Mouse (Mus musculus): Measurements from ENCODE around the gene Atp5h.

Atp5h gene

DNA sequence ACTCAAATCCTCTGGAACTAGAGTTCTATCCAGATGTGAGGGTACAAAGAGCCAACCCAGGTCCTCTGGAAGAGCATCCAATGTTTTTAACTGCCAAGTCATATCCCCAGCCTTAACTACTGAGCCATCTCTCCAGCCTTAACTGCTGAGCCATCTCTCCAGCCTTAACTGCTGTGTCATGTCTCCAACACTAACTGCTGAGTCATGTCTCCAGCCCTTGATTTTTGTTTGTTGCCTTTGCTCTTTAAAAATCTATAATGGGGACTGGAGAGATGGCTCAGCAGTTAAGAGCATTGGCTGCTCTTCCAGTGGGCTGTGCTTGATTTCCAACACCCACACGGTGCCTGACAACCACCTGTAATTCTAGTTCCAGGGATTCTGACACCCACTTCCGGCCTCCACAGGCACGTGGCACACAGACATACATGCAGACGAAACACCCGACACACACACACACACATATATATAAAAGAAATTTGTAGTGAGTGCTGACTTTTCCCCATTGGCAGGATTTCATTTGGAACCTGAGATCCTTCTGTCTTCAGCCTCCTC lies 17.9 kb upstream of the Atp5h start:
- no peak for DNase-seq

GRCm38 (mm10) chr11:115435596-115436337 lies 16.0 kb upstream of the Atp5h start:
- DNase-seq: peak; percentile 41

DNA sequence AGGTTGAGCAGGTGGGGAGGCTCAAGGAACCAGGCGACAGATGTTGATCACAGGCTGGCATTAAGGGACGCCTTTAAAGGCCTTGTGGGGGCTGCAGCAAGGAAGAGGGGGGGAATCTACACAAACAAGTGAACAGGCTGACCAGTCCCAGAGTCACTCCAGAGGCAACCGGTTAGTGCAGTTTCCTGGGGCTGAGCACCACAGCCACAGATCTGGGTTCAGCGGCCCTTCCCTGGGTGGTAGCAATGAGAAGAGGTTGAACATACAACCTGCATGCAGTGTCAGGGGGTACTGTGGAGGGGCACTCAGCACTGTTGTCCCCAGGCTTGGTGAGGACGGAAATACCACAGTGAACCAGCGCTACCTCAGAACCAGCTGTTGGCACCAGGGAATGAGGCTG lies 13.6 kb upstream of the Atp5h start:
- DNase-seq: no peak

GRCm38 (mm10) chr11:115432814-115433213 lies 13.1 kb upstream of the Atp5h start:
- DNase-seq: no peak

- DNase-seq: no peak
These were observed 10.8 kb upstream of the Atp5h start for GRCm38 (mm10) chr11:115430561-115430960.

- no peak for DNase-seq
These were observed 9.5 kb upstream of the Atp5h start for GRCm38 (mm10) chr11:115429307-115429706.

GRCm38 (mm10) chr11:115427482-115428331 lies 7.9 kb upstream of the Atp5h start:
- peak; percentile 81 for DNase-seq

DNA sequence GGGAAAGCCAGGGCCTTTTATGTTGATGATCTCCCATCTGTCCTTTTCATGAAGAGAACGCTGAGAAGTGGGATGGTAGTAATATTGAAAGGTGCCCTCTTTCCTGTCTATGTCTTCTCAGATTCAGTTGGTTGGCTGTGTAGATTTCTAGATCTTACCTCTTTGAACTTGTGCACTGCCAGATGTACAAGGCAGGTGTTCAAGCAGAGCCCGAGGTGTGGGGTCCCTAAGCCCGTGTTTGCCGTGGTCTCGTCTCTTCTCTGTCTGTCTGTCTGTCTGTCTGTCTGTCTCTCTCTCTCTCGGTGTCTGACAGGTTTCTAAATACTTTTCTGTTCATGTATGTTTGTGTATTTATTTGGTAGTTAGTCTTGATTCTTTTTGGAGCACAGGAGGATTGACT lies 5.9 kb upstream of the Atp5h start:
- DNase-seq: no peak

DNA sequence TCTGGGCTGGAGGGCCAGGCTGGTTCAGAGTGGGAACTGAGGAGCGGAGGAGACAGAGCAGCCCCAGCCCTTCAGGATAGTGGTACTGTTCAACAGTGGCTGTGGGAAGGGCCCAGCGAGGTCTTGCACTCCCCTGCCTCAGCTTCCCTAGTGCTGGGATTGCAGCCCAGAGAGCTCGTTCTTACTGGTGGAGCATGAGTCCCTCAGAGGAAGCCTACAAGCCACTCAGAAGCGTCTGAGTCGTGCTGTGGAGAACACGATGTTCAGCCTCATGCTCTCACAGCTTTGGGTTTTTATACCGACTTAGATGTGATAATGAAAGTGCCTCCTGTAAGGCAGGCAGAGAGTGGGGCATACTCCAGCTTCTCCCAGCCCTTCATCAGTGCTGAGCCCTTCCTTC lies 4.9 kb upstream of the Atp5h start:
- DNase-seq: peak; percentile 51

DNA sequence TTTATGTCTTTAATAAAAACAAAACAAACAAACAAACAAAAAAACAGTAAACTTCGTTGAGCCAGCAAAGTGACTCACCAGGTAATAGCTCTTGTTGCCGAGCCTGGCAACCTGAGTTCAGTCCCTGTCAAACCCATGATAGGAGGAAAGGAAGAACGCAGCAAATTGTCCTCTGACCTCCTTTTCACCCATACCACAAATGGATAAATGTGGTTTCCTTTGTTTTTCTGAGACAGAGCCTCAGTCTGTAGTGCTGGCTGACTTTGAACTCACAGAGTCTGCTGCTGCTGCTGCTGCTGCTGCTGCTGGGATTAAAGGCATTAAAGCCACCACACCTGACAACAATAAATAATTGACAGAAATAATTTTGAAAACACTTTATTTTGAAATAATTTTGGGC lies 3.3 kb upstream of the Atp5h start:
- DNase-seq: no peak

DNA sequence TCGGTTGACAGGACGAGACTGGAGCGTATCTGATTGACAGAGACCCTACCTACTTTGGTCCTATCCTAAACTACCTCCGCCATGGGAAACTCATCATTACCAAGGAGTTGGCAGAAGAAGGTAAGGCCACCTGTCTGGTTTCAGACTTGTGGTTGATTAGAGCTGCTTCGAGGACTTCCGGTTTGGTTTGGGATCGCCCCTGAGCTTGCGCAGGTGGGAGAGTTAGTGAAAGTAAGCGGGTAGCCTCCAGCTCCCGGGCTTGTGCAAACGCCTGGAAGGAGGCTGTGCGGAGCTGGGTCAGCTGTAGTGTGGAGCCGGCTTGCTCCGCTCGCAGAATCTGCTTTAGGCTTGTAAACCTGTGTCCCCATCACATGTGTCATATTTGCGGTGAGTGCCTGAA lies 2.2 kb upstream of the Atp5h start:
- peak; percentile 47 for DNase-seq

GRCm38 (mm10) chr11:115421328-115421727 lies 1.6 kb upstream of the Atp5h start:
- DNase-seq: no peak

GRCm38 (mm10) chr11:115420336-115421190 lies 801 bp upstream of the Atp5h start:
- peak; percentile 74 for DNase-seq

GRCm38 (mm10) chr11:115409556-115409955 lies 10.2 kb downstream of the Atp5h start:
- no peak for DNase-seq

DNA sequence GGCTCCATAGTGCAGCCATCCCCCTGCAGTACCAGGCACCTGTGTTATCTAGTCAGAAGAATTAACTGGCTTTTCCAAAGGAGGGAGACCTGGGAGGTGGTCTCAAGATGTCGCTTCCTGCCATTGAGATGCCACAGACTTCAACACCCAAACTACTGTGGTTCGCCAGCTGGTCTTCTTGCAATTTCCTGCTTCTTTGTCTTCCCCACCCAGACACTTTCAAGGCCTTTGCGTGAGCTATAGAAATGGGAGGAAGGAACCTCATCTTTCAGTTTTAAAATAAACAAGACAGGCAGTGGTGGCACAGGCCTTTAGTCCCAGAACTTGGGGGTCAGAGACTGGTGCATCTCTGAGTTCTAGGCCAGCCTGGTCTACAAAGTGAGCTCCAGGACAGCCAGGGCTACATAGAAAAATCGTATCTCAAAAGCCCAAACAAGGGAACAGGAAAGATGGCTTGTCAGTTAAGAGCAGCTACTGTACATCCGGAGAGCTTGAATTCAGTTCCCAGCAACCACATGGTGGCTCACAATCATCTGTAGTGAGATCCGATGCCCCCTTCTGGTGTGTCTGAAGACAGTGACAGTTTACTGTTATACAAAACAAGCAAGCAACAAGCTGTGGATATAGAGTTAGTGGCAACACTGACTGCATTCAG lies 11.4 kb downstream of the Atp5h start:
- peak; percentile 66 for DNase-seq

DNA sequence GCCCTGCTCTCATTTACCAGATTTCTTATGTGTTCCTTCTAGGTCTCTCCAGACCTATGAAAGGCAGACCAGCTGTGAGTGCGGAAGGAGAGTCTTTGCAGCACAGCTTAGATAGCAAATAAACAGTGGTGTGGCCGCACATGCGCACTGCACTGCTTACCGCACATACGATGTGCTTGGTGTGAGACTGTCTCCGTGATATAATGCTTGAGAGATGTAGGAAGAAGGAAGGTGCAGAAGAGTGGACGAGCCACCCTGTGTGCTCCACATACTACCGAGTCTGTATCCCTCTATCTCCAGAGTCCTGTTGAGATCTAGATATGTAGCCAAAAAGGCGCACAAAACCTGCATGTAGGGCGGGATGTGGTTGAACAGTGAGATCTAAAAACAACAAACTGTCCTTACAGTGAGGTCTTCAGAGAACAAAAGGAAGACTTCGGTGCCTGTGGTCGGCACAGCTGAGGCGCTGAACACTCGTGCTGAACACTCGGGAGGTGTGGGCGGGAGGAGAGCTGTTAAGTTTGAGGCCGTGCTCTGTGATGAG lies 12.8 kb downstream of the Atp5h start:
- DNase-seq: peak; percentile 83

DNA sequence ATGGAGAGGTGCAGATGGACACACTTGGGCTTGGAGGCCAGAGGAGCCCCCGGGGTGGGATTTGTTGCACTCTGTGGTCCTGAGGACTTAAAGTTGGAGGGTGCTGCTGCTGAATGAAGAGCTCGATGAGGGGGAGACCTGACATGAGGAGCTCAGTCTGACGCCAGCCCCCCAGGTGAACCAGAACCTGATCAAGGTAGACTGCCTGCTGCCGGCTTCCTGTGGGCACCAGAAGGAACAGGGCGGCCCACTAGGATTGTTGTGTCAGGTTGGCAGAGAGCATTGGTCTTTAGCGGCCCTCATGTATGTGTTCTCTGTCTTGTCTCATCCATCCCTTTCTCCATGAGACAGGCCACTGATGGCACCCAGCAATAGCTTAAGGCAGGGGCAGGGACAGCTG lies 14.0 kb downstream of the Atp5h start:
- DNase-seq: peak; percentile 54

- peak; percentile 88 for DNase-seq
These were observed 16.2 kb downstream of the Atp5h start, which contains the start of gene Mrpl58 for GRCm38 (mm10) chr11:115403338-115404124. Gene Mrpl58 (plus strand): TSS chr11:115403752.

DNA sequence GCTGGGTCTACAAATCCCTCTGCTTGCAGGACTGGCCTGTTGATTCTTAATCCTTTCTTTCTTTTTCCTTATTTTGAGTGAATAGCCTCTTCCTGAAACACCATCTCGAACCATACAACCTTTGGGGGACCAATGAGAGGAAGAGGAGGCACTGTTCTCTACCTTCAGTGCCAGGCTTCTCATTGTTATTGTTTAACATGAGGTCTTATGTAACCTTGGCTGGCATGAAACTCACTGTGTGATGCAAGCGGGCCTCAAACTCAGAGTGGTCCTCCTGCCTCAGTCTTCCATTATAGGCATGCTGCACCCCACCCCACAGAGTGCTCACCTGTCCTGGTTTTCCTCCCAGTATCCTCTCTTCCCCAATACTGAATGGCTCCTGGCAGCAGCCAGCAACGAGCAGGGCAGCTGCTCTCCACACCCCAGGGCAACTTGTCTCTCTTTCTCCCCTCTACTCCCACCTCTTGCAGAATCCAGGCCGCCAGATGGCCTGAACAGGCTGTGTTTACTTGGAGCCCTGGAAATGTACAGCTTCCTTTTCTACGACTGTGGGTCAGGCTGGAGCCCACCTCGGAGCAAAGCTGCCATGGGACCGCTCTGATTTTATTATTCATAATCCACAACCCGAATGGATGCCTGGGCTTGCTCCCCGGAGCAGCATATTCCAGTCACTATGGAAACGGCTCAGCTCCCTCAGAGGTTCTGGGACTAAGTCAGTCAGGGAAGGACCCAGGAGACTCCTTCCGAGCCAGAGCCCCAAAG lies 19.0 kb downstream of the Atp5h start:
- DNase-seq: no peak

- DNase-seq: no peak
These were observed 19.6 kb downstream of the Atp5h start for GRCm38 (mm10) chr11:115400126-115400525.
